Mouse (Mus musculus) neural tube, embryonic 11.5 days (tissue): ENCODE measurements at regions not wholly inside any gene's neighbourhood (a gene's known extent, or its start where the extent isn't known, plus 50 kb on each side); places are given as distances from the start of the nearest gene placed in this dataset.

Experiments used
- ATAC-seq: fragments of 200-750 bp; cut with Nextera tagmentation; 2 replicates; pipeline ENCODE4 v1.8.0; 2017; ENCODE audit warnings: moderate number of reproducible peaks, mild to moderate bottlenecking, moderate TSS enrichment, moderate library complexity; ENCODE audit not compliant: insufficient read depth, low FRiP score, low TSS enrichment
- DNase-seq: peaks from one replicate; pipeline ENCODE4 v3.0.0-alpha.2; 2015; ENCODE audit warnings: low spot score
- H3K27ac ChIP-seq: fragments of 300-500 bp; sonication (generic); 2 replicates; pipeline ENCODE4 v1.5.1; 2014; ENCODE audit warnings: low read depth, mild to moderate bottlenecking, low read length
- H3K27me3 ChIP-seq: fragments of 300-500 bp; sonication (generic); 2 replicates; pipeline ENCODE4 v1.6.1; 2014; ENCODE audit warnings: mild to moderate bottlenecking, low read length, mixed read lengths; ENCODE audit not compliant: control insufficient read depth, insufficient read depth
- H3K36me3 ChIP-seq: fragments of 300-500 bp; sonication (generic); 2 replicates; pipeline ENCODE4 v1.6.1; 2014; ENCODE audit warnings: mild to moderate bottlenecking, low read length, moderate library complexity, mixed read lengths; ENCODE audit not compliant: control insufficient read depth, insufficient read depth
- H3K4me1 ChIP-seq: fragments of 300-500 bp; sonication (generic); 2 replicates; pipeline ENCODE4 v1.6.1; 2014; ENCODE audit warnings: low read length, mixed read lengths; ENCODE audit not compliant: control insufficient read depth, insufficient read depth
- H3K4me2 ChIP-seq: fragments of 300-500 bp; sonication (generic); 2 replicates; pipeline ENCODE4 v1.6.1; 2014; ENCODE audit warnings: low read depth, mild to moderate bottlenecking, moderate library complexity
- H3K4me3 ChIP-seq: fragments of 300-500 bp; sonication (generic); 2 replicates; pipeline ENCODE4 v1.5.1; 2014; ENCODE audit warnings: low read depth, low read length
- H3K9ac ChIP-seq: fragments of 300-500 bp; sonication (generic); 2 replicates; pipeline ENCODE4 v1.6.1; 2014; ENCODE audit warnings: mild to moderate bottlenecking, low read length
- H3K9me3 ChIP-seq: fragments of 300-500 bp; sonication (generic); 2 replicates; pipeline ENCODE4 v1.6.1; 2016; ENCODE audit warnings: low read length; ENCODE audit not compliant: control insufficient read depth
- WGBS: fragments of 180-500 bp; shearing (Covaris S2); extraction: QIAGEN DNeasy Blood & Tissue Kit; methylation state at CpG from one replicate; pipeline ENCODE4 v1.1.7; 2014; 5-methylcytosine and 5-hydroxymethylcytosine counted together

GRCm38 (mm10) chr6:17157270-17157669 lies 92.3 kb downstream of the Tes start:
- no peak for DNase-seq
- ATAC-seq, result no peak
- Histone ChIP-seq H3K4me1 (no peaks in the 10 kb centered on the region), H3K4me2 (no peak overlapping the region), H3K9me3 (no peaks in the 10 kb centered on the region), H3K27ac (no peak overlapping the region), H3K4me3 (no peak overlapping the region), H3K9ac (no peak overlapping the region), H3K36me3 (no peaks in the 10 kb centered on the region), H3K27me3 (no peaks in the 10 kb centered on the region)
- WGBS, result 90% methylated on average over 6 of the region's 6 CpGs

GRCm38 (mm10) chr6:17169971-17170781 lies 105.2 kb downstream of the Tes start:
- no peak overlapping the region for H3K27ac ChIP-seq
- no peaks in the 10 kb centered on the region for H3K27me3 ChIP-seq
- H3K4me1 ChIP-seq, result peaks cover 5% of the 10 kb centered on the region; the same call in 1 of the 2 replicates
- no peak overlapping the region for H3K4me3 ChIP-seq
- 64% methylated on average over 18 of the region's 18 CpGs for WGBS
- H3K9me3 ChIP-seq, result no peaks in the 10 kb centered on the region
- ATAC-seq, result no peak; the same call in 1 of the 2 replicates
- no peak overlapping the region for H3K9ac ChIP-seq
- DNase-seq, result peak; percentile 23
- H3K36me3 ChIP-seq, result no peaks in the 10 kb centered on the region
- H3K4me2 ChIP-seq, result no peak overlapping the region

- no peak overlapping the region for H3K4me3 ChIP-seq
- DNase-seq (no peak), ATAC-seq (peak; percentile 42; the same call in 1 of the 2 replicates)
- no peaks in the 10 kb centered on the region for H3K27me3 ChIP-seq
- no peaks in the 10 kb centered on the region for H3K9me3 ChIP-seq
- H3K4me1 ChIP-seq, result peaks cover 5% of the 10 kb centered on the region; the same call in 1 of the 2 replicates
- H3K27ac ChIP-seq, result no peak overlapping the region
- no peaks in the 10 kb centered on the region for H3K36me3 ChIP-seq
- H3K4me2 ChIP-seq, result no peak overlapping the region
- no peak overlapping the region; the same call in 1 of the 2 replicates for H3K9ac ChIP-seq
- WGBS, result 56% methylated on average over 7 of the region's 7 CpGs
Measured at GRCm38 (mm10) chr6:17170782-17171272, 105.9 kb downstream of the Tes start.

- Histone ChIP-seq H3K27me3 (no peaks in the 10 kb centered on the region), H3K9ac (no peak overlapping the region; the same call in 1 of the 2 replicates), H3K27ac (peak overlapping the region; percentile 50; the same call in 1 of the 2 replicates), H3K4me2 (0 out of 2 replicates have a peak overlapping the region, but pooled peaks have one; percentile 2), H3K4me1 (peaks cover 5% of the 10 kb centered on the region; the same call in 1 of the 2 replicates), H3K9me3 (no peaks in the 10 kb centered on the region), H3K4me3 (no peak overlapping the region), H3K36me3 (no peaks in the 10 kb centered on the region)
- ATAC-seq, result peak; percentile 64
- DNase-seq, result peak; percentile 65
- WGBS, result 26% methylated on average over 17 of the region's 17 CpGs
Measured at GRCm38 (mm10) chr6:17171273-17172011, 106.5 kb downstream of the Tes start.

- no peak overlapping the region for H3K4me3 ChIP-seq
- no peaks in the 10 kb centered on the region for H3K27me3 ChIP-seq
- no peak overlapping the region for H3K4me2 ChIP-seq
- no peak for ATAC-seq
- peaks cover 5% of the 10 kb centered on the region; the same call in 1 of the 2 replicates for H3K4me1 ChIP-seq
- H3K36me3 ChIP-seq, result no peaks in the 10 kb centered on the region
- 40% methylated on average over 1 of the region's 1 CpGs for WGBS
- H3K9ac ChIP-seq, result no peak overlapping the region
- H3K27ac ChIP-seq, result no peak overlapping the region
- DNase-seq, result no peak
- no peaks in the 10 kb centered on the region for H3K9me3 ChIP-seq
Measured at GRCm38 (mm10) chr6:17172050-17172449, 107.1 kb downstream of the Tes start.

- WGBS, result 68% methylated on average over 7 of the region's 7 CpGs
- Histone ChIP-seq H3K4me2 (no peak overlapping the region), H3K4me3 (no peak overlapping the region), H3K27me3 (no peaks in the 10 kb centered on the region), H3K9me3 (no peaks in the 10 kb centered on the region), H3K36me3 (no peaks in the 10 kb centered on the region), H3K9ac (no peak overlapping the region), H3K4me1 (no peaks in the 10 kb centered on the region), H3K27ac (no peak overlapping the region)
- DNase-seq, result no peak
- no peak for ATAC-seq
Measured at GRCm38 (mm10) chr6:17177153-17177552, 103.8 kb upstream of the Cav2 start.

GRCm38 (mm10) chr6:17179476-17179875 lies 101.5 kb upstream of the Cav2 start:
- 39% methylated on average over 1 of the region's 1 CpGs for WGBS
- no peaks in the 10 kb centered on the region for H3K4me1 ChIP-seq
- ATAC-seq, result no peak

GRCm38 (mm10) chr6:17186604-17187003 lies 94.4 kb upstream of the Cav2 start:
- WGBS, result 78% methylated on average over 5 of the region's 5 CpGs
- Histone ChIP-seq H3K36me3 (no peaks in the 10 kb centered on the region), H3K4me3 (no peak overlapping the region), H3K27ac (no peak overlapping the region), H3K4me2 (no peak overlapping the region), H3K4me1 (0 out of 2 replicates have a peak, but pooled peaks cover 2% of the 10 kb centered on the region), H3K9ac (no peak overlapping the region), H3K27me3 (no peaks in the 10 kb centered on the region), H3K9me3 (no peaks in the 10 kb centered on the region)
- ATAC-seq, result no peak
- DNase-seq, result no peak

More at GRCm38 (mm10) chr6:17179476-17179875, 101.5 kb upstream of the Cav2 start:
- Histone ChIP-seq H3K27me3 (no peaks in the 10 kb centered on the region), H3K36me3 (no peaks in the 10 kb centered on the region), H3K4me2 (no peak overlapping the region), H3K4me3 (no peak overlapping the region), H3K9me3 (no peaks in the 10 kb centered on the region), H3K9ac (no peak overlapping the region), H3K27ac (no peak overlapping the region)
- DNase-seq, result no peak
